14 mouse cellular contexts compared by ENCODE assay signal in the genomic region with DNA sequence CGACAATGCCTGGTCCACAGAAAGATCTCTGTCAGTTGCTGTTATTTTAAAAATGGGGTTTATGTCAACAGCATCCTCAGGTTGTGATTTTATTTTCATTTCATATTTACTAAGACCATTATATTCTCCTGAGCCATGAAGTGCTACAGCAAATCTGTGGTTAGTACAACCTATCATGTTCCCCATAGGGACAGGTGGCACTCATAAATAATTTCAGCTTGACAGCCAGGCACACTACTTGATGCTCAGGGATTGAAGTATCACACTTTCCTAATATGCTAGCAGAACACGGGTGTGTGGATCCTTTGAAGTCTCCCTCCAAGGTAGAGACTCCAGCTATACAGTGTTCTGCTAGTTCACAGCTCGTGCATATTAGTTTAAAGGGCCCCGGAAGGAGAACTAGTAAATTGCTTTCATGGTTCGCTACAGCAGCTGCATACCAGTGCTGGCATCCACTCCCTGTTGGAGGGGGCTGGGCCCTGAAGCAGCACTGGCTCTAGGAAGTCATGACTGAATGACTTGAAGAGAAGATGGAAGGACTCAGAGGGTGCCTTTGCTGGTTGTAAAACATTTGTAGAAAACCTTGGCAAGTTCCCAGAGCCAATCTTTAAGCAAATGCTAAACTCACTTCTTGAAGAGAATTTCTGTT.
DNase-seq lines count a peak whose midpoint lies in the region; ATAC-seq and TF ChIP-seq lines count a peak whose summit lies in the region.
"Had no signal": no experiment of that assay in that cellular context is flagged by ENCODE, and none has a peak within 500 bp of the region (broad histone marks: within the 10 kb centered on the region; RNA-seq: fewer than 3 reads in every experiment).

No protein-coding gene starts in this region.

- no peak overlapping the region for H3K9ac ChIP-seq in forebrain, postnatal 0 days
- H3K9ac ChIP-seq in forebrain, embryonic 16.5 days (replicated peaks; ENCODE audit: low read depth, low read length), result no peak overlapping the region
- no peak overlapping the region for H3K9ac ChIP-seq in neural tube, embryonic 15.5 days (replicated peaks)
- no peak overlapping the region for H3K9ac ChIP-seq in limb, embryonic 12.5 days (replicated peaks)
- H3K9ac ChIP-seq in liver, embryonic 11.5 days (ENCODE audit: low read depth, low read length), result no peak overlapping the region
- H3K9ac ChIP-seq: limb, embryonic 15.5 days had no signal

- 55% methylated on average over 5 of the region's 5 CpGs for WGBS in forebrain, postnatal 0 days
- WGBS in forebrain, embryonic 16.5 days, result 55% methylated on average over 5 of the region's 5 CpGs
- 45% methylated on average over 5 of the region's 5 CpGs for WGBS in neural tube, embryonic 15.5 days
- WGBS in limb, embryonic 12.5 days, result 33% methylated on average over 5 of the region's 5 CpGs
- WGBS in liver, embryonic 11.5 days, result 83% methylated on average over 5 of the region's 5 CpGs

- no peaks in the 10 kb centered on the region for H3K27me3 ChIP-seq in forebrain, postnatal 0 days (ENCODE audit: insufficient read depth, low read length)
- no peaks in the 10 kb centered on the region for H3K27me3 ChIP-seq in forebrain, embryonic 16.5 days (replicated peaks; ENCODE audit: control insufficient read depth, insufficient read depth, low read length)
- H3K27me3 ChIP-seq in neural tube, embryonic 15.5 days (replicated peaks), result no peaks in the 10 kb centered on the region
- no peaks in the 10 kb centered on the region for H3K27me3 ChIP-seq in limb, embryonic 12.5 days
- no peaks in the 10 kb centered on the region for H3K27me3 ChIP-seq in liver, embryonic 11.5 days (replicated peaks; ENCODE audit: control insufficient read depth, insufficient read depth, low read length)
- H3K27me3 ChIP-seq: limb, embryonic 15.5 days; megakaryocyte, embryonic 14.5 days had no signal

- no peak overlapping the region for H3K27ac ChIP-seq in forebrain, postnatal 0 days (ENCODE audit: low read depth, low read length)
- H3K27ac ChIP-seq in forebrain, embryonic 16.5 days (ENCODE audit: low read length), result no peak overlapping the region
- H3K27ac ChIP-seq in neural tube, embryonic 15.5 days (replicated peaks), result no peak overlapping the region
- no peak overlapping the region for H3K27ac ChIP-seq in limb, embryonic 12.5 days
- no peak overlapping the region for H3K27ac ChIP-seq in liver, embryonic 11.5 days (ENCODE audit: low read depth, low read length)
- H3K27ac ChIP-seq: limb, embryonic 15.5 days had no signal

- no peak overlapping the region for H3K4me3 ChIP-seq in forebrain, postnatal 0 days (ENCODE audit: low read depth, low read length)
- no peak overlapping the region for H3K4me3 ChIP-seq in forebrain, embryonic 16.5 days (replicated peaks; ENCODE audit: low read length)
- H3K4me3 ChIP-seq in neural tube, embryonic 15.5 days (replicated peaks), result no peak overlapping the region
- H3K4me3 ChIP-seq in limb, embryonic 12.5 days (replicated peaks), result no peak overlapping the region
- no peak overlapping the region for H3K4me3 ChIP-seq in liver, embryonic 11.5 days (ENCODE audit: low read depth, low read length)
- H3K4me3 ChIP-seq: erythroblast, embryonic 14.5 days; limb, embryonic 15.5 days; megakaryocyte, embryonic 14.5 days had no signal

- H3K4me2 ChIP-seq in forebrain, postnatal 0 days (ENCODE audit: low read depth), result no peak overlapping the region
- no peak overlapping the region for H3K4me2 ChIP-seq in forebrain, embryonic 16.5 days (ENCODE audit: low read length)
- H3K4me2 ChIP-seq in neural tube, embryonic 15.5 days, result no peak overlapping the region
- no peak overlapping the region for H3K4me2 ChIP-seq in limb, embryonic 12.5 days
- H3K4me2 ChIP-seq in liver, embryonic 11.5 days, result no peak overlapping the region
- H3K4me2 ChIP-seq: limb, embryonic 15.5 days had no signal

- no peak for TF ChIP-seq CTCF in forebrain, postnatal 0 days (IDR thresholded peaks at IDR 0.05; ENCODE audit: low read depth)

- H3K36me3 ChIP-seq in forebrain, postnatal 0 days (ENCODE audit: insufficient read depth), result no peaks in the 10 kb centered on the region
- no peaks in the 10 kb centered on the region for H3K36me3 ChIP-seq in forebrain, embryonic 16.5 days (ENCODE audit: control insufficient read depth, insufficient read depth)
- H3K36me3 ChIP-seq in neural tube, embryonic 15.5 days, result no peaks in the 10 kb centered on the region
- H3K36me3 ChIP-seq in limb, embryonic 12.5 days, result no peaks in the 10 kb centered on the region; the same call in 1 of the 2 replicates
- no peaks in the 10 kb centered on the region for H3K36me3 ChIP-seq in liver, embryonic 11.5 days (ENCODE audit: control insufficient read depth, insufficient read depth, low read length)

- no peak for ATAC-seq in forebrain, postnatal 0 days
- no peak for ATAC-seq in forebrain, embryonic 16.5 days
- ATAC-seq in neural tube, embryonic 15.5 days (ENCODE audit: low FRiP score), result peak; percentile 59
- ATAC-seq in limb, embryonic 12.5 days (ENCODE audit: insufficient number of reproducible peaks, insufficient read depth, low FRiP score, low TSS enrichment, low read depth), result peak; percentile 78
- no peak for ATAC-seq in liver, embryonic 11.5 days (replicated peaks; ENCODE audit: low FRiP score)

- H3K4me1 ChIP-seq in forebrain, postnatal 0 days (ENCODE audit: insufficient read depth), result no peaks in the 10 kb centered on the region
- peaks cover 7% of the 10 kb centered on the region for H3K4me1 ChIP-seq in forebrain, embryonic 16.5 days (replicated peaks; ENCODE audit: control insufficient read depth, insufficient read depth, low read length)
- peaks cover 6% of the 10 kb centered on the region for H3K4me1 ChIP-seq in neural tube, embryonic 15.5 days
- H3K4me1 ChIP-seq in limb, embryonic 12.5 days (replicated peaks), result peaks cover 14% of the 10 kb centered on the region
- H3K4me1 ChIP-seq in liver, embryonic 11.5 days (replicated peaks; ENCODE audit: control insufficient read depth, insufficient read depth, low read length), result no peaks in the 10 kb centered on the region

- no peaks in the 10 kb centered on the region for H3K9me3 ChIP-seq in forebrain, postnatal 0 days (ENCODE audit: low read length)
- H3K9me3 ChIP-seq in forebrain, embryonic 16.5 days (ENCODE audit: control insufficient read depth, low read length), result no peaks in the 10 kb centered on the region
- H3K9me3 ChIP-seq in neural tube, embryonic 15.5 days (replicated peaks), result no peaks in the 10 kb centered on the region
- no peaks in the 10 kb centered on the region for H3K9me3 ChIP-seq in limb, embryonic 12.5 days
- no peaks in the 10 kb centered on the region for H3K9me3 ChIP-seq in liver, embryonic 11.5 days (ENCODE audit: control insufficient read depth, low read length)
- H3K9me3 ChIP-seq: limb, embryonic 15.5 days; megakaryocyte, embryonic 14.5 days had no signal

- peak; percentile 3 for DNase-seq in forebrain, postnatal 0 days
- DNase-seq in neural tube, embryonic 10.5 days (ENCODE audit: extremely low spot score, low spot score), result no peak
- no peak for DNase-seq in right cerebral cortex, postnatal 14 days
- no peak for DNase-seq in cerebellum, postnatal 4 days (ENCODE audit: low spot score in 2 of 2)
- no peak for DNase-seq in liver, embryonic 11.5 days (ENCODE audit: low spot score)
- DNase-seq: adrenal gland, postnatal 25 days; cerebellum, adult 9-10 months; thymus, postnatal 25 days had no signal

Comparison
In these comparisons a context has a peak if more than half of its experiments do, and no peak if none do; other contexts are left out.
1. ATAC-seq: peak in neural tube, embryonic 15.5 days (single experiment) and limb, embryonic 12.5 days (single experiment); none in forebrain, postnatal 0 days (single experiment), forebrain, embryonic 16.5 days (single experiment) and liver, embryonic 11.5 days (single experiment).